Mouse (Mus musculus): ENCODE measurements around the gene Bmp4.

Gene Bmp4

DNA sequence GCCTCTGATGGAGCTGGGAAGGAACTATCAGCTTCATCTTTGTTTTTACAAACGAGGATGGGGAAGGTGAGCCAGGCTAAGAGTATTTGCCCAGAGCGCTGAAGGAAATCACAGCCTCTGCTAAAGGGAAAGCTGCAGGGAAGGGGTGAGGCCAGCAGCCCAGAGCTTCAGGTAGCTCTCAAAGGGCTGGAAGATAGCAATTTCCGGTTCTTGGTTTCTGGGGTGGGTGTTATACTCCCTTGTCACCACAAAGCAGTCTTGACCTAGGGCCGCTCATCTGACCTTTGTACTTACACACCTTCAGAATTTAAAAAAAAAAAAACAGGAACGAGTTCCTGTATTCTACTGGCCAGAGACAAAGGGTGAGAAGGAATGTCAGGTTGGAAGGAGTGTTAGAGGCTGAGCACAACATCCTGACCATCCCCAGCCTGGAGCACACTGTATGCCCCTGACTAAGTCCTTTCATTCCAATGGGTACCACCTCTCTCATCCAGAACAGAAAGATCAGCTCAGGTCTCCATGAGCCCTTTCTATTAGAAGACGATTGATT lies 1.2 kb upstream of the Bmp4 start:
- no peak for DNase-seq (ENCODE audit: low read depth, low spot score)
- Histone ChIP-seq H3K36me3 (ENCODE audit: control insufficient read depth, insufficient read depth, low read length, poor library complexity, severe bottlenecking) (no peaks in the 10 kb centered on the region), H3K27me3 (ENCODE audit: control insufficient read depth, insufficient read depth, low read length, poor library complexity, severe bottlenecking) (no peaks in the 10 kb centered on the region; the same call in 1 of the 2 replicates)

GRCm38 (mm10) chr14:46389438-46390248 lies 826 bp downstream of the Bmp4 start:
- H3K27me3 ChIP-seq (ENCODE audit: control insufficient read depth, insufficient read depth, low read length, poor library complexity, severe bottlenecking): no peaks in the 10 kb centered on the region; the same call in 1 of the 2 replicates
- no peaks in the 10 kb centered on the region for H3K36me3 ChIP-seq (ENCODE audit: control insufficient read depth, insufficient read depth, low read length, poor library complexity, severe bottlenecking)
- DNase-seq (ENCODE audit: low read depth, low spot score): no peak

DNA sequence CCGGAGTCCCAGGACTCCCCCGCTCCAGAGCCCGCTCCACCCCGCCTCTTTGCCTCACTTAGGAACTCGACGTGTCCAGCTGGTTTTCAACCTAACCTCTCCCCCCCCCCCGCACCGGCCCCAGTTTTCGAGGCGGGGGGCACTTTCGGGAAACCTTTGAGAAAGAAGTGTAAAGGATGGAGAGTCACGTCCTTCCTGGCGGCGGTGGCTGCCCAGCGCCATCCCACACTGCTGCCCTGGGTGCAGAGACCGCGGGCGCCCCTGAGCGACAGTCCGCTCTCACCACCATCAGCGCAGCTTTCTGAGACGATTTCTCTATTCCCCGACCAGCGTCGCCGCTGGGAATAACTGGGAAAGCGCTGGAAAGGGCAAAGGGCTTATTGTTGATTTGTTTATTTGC lies 1.8 kb downstream of the Bmp4 start:
- Histone ChIP-seq H3K27me3 (ENCODE audit: control insufficient read depth, insufficient read depth, low read length, poor library complexity, severe bottlenecking) (no peaks in the 10 kb centered on the region; the same call in 1 of the 2 replicates), H3K36me3 (ENCODE audit: control insufficient read depth, insufficient read depth, low read length, poor library complexity, severe bottlenecking) (no peaks in the 10 kb centered on the region)

DNA sequence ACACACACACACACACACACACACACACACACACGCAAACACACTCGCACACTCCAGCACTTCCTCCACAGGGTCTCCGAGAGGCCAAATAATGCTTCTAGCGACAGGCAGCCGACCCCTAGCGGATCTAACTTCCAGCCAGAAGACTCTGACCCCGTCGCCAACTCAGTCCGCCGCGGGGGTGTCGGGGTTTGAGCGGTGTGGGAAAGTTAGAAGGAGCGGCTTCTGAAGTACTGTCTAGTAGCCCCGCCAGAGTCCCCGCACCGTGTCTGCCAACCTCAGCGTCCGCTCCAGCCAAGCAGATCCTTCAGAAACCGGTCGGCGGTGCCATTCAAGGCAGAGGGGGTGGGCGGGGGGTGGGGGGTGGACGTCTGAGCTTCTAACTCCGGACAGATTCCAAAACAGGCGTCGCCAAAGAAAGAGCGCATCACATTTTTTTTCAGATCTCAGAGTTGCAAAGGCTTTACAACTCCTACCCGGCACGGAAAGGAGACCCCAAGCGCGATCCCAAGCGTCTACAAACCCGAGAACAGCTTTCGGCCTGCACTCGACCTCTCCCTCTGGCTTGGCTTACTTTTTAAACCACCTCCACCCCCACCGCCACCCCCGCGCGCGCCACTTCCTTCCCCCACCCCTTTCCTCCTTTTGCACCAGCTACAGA lies 2.5 kb downstream of the Bmp4 start:
- Histone ChIP-seq H3K27me3 (ENCODE audit: control insufficient read depth, insufficient read depth, low read length, poor library complexity, severe bottlenecking) (no peaks in the 10 kb centered on the region; the same call in 1 of the 2 replicates), H3K36me3 (ENCODE audit: control insufficient read depth, insufficient read depth, low read length, poor library complexity, severe bottlenecking) (no peaks in the 10 kb centered on the region)
- no peak for DNase-seq (ENCODE audit: low read depth, low spot score)

More for the DNA sequence above, 1.8 kb downstream of the Bmp4 start:
- DNase-seq (ENCODE audit: low read depth, low spot score): no peak

DNA sequence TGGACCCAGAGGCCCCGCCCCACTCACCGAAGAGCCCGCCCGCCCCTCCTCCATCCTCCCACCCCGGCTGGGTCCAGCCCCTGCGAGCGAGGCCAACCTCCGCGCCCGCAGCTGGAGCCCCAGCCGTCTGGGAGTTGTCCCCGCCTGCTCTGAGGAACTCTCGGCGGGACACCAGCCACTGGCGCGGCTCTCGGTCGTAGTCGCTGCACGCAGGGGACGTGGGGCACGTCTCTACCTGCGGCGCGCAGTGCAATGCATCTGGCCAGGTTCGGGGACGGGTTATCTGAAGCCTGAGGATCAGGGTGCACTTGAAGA lies 3.2 kb downstream of the Bmp4 start:
- Histone ChIP-seq H3K36me3 (ENCODE audit: control insufficient read depth, insufficient read depth, low read length, poor library complexity, severe bottlenecking) (no peaks in the 10 kb centered on the region), H3K27me3 (ENCODE audit: control insufficient read depth, insufficient read depth, low read length, poor library complexity, severe bottlenecking) (no peaks in the 10 kb centered on the region; the same call in 1 of the 2 replicates)
- DNase-seq (ENCODE audit: low read depth, low spot score): no peak

DNA sequence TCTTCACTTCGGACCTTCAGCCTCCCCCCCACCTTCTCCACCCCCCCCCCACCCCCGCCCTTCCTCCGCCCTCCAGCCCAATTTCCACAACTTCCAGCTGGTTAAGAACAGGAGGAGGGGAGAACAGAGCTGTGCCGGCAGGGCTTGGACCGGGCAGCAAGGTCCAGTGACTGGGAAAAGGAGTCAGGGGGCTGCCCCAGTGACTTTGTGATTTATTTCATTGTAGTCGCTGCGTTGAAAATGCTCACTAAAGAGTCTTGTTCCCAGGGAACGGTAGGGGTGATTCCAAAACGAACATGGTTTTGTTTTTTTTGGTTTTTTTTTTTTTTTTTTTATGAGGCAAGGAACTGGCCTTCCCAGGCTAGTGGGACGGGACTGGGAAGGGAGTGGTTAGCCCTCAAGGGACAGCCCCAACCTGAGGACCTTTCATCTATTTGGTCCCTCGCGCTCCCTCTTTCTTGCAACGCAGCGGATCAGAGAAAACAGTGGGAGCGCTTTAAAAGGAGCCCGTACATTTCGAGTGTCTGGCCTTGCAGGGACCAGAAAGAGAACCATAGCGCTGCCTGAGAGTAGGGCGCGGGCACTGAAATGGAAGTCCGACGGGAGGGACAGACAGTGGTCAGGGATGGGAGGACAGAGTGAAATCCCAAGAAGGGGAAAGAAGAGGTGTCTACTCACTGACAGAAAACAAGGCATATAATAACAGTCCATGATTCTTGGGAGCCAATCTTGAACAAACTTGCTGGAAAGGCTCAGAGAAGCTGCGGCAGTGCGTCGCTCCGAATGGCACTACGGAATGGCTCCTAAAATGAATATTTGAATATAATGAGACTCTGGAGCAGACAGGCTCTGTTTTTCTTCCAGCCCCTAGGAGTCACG lies 3.8 kb downstream of the Bmp4 start:
- no peaks in the 10 kb centered on the region for H3K36me3 ChIP-seq (ENCODE audit: control insufficient read depth, insufficient read depth, low read length, poor library complexity, severe bottlenecking)
- H3K27me3 ChIP-seq (ENCODE audit: control insufficient read depth, insufficient read depth, low read length, poor library complexity, severe bottlenecking): no peaks in the 10 kb centered on the region; the same call in 1 of the 2 replicates
- DNase-seq (ENCODE audit: low read depth, low spot score): no peak

GRCm38 (mm10) chr14:46385701-46386477 lies 4.6 kb downstream of the Bmp4 start:
- DNase-seq (ENCODE audit: low read depth, low spot score): no peak
- H3K27me3 ChIP-seq (ENCODE audit: control insufficient read depth, insufficient read depth, low read length, poor library complexity, severe bottlenecking): no peaks in the 10 kb centered on the region
- no peaks in the 10 kb centered on the region for H3K36me3 ChIP-seq (ENCODE audit: control insufficient read depth, insufficient read depth, low read length, poor library complexity, severe bottlenecking)

GRCm38 (mm10) chr14:46384946-46385691 lies 5.3 kb downstream of the Bmp4 start:
- no peaks in the 10 kb centered on the region for H3K27me3 ChIP-seq (ENCODE audit: control insufficient read depth, insufficient read depth, low read length, poor library complexity, severe bottlenecking)
- DNase-seq (ENCODE audit: low read depth, low spot score): no peak
- no peaks in the 10 kb centered on the region for H3K36me3 ChIP-seq (ENCODE audit: control insufficient read depth, insufficient read depth, low read length, poor library complexity, severe bottlenecking)

GRCm38 (mm10) chr14:46381457-46381856 lies 9.0 kb downstream of the Bmp4 start:
- DNase-seq (ENCODE audit: low read depth, low spot score): no peak
- Histone ChIP-seq H3K27me3 (ENCODE audit: control insufficient read depth, insufficient read depth, low read length, poor library complexity, severe bottlenecking) (no peaks in the 10 kb centered on the region), H3K36me3 (ENCODE audit: control insufficient read depth, insufficient read depth, low read length, poor library complexity, severe bottlenecking) (no peaks in the 10 kb centered on the region)

GRCm38 (mm10) chr14:46380286-46380721 lies 10.2 kb downstream of the Bmp4 start:
- Histone ChIP-seq H3K36me3 (ENCODE audit: control insufficient read depth, insufficient read depth, low read length, poor library complexity, severe bottlenecking) (no peaks in the 10 kb centered on the region), H3K27me3 (ENCODE audit: control insufficient read depth, insufficient read depth, low read length, poor library complexity, severe bottlenecking) (no peaks in the 10 kb centered on the region)
- no peak for DNase-seq (ENCODE audit: low read depth, low spot score)

DNA sequence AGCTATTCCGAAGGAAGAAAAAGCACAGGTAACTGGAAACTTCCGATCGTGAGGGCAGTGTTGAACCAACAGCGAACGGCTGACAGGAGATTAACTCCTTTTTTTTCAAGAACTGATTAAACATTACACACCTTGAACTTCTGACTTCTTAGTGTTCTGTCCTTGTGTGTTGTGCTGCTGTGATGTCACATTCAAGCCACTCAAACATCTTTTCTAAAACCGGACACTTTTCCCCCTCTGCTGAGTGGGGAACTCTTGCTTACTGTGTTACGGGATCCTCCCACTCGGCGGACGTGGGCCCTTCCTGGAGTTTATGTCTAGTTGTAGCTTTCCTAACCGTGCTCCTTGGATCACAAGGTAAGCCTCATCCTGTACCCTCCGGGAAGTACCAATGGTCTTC lies 11.2 kb downstream of the Bmp4 start, which contains the start of gene Gm15217:
Gene Gm15217 (plus strand): TSS at position 130 of the 400 bp plus-strand sequence.
- Histone ChIP-seq H3K36me3 (ENCODE audit: control insufficient read depth, insufficient read depth, low read length, poor library complexity, severe bottlenecking) (no peaks in the 10 kb centered on the region), H3K27me3 (ENCODE audit: control insufficient read depth, insufficient read depth, low read length, poor library complexity, severe bottlenecking) (no peaks in the 10 kb centered on the region)
- DNase-seq (ENCODE audit: low read depth, low spot score): no peak

DNA sequence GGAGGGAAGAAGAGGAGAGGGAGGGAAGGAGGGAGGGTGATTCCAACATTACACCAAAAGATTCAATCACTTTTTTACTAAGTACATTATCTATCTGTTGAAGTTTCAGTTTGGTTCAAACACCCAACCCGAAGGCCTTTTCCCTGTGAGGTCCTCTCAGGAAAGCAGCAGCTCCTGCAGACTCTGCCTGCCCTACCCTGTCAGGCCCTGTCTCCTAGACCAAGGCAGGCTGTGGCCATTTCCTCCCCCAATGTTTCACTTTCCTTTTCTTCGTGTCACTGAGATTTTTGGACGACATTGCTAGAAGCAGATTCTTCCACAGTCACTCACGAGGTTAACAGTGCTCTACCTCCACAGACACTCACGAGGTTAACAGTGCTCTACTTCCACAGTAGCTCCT lies 14.7 kb downstream of the Bmp4 start:
- Histone ChIP-seq H3K36me3 (ENCODE audit: control insufficient read depth, insufficient read depth, low read length, poor library complexity, severe bottlenecking) (no peaks in the 10 kb centered on the region), H3K27me3 (ENCODE audit: control insufficient read depth, insufficient read depth, low read length, poor library complexity, severe bottlenecking) (no peaks in the 10 kb centered on the region)

DNA sequence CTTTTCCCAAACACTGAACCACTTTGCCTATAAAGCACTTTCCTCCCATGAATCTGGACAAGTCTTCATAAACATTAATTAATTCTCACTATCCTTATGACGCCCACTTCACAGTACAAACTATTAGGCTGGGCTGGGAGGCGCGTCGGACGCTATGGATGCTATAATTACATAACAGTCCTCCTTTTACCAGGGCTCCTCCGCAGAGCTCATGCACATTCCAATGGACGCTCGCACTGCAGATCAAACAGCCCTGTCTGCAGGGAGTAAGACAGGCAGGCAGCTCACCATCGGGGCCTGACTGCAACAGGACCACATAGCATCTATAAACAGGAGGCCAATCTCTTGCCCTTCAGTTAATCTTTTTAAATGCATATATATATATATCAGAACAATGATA lies 18.0 kb downstream of the Bmp4 start:
- no peaks in the 10 kb centered on the region for H3K36me3 ChIP-seq (ENCODE audit: control insufficient read depth, insufficient read depth, low read length, poor library complexity, severe bottlenecking)
- H3K27me3 ChIP-seq (ENCODE audit: control insufficient read depth, insufficient read depth, low read length, poor library complexity, severe bottlenecking): no peaks in the 10 kb centered on the region; the same call in 1 of the 2 replicates
- DNase-seq (ENCODE audit: low read depth, low spot score): no peak

More for the DNA sequence above, 14.7 kb downstream of the Bmp4 start:
- DNase-seq (ENCODE audit: low read depth, low spot score): no peak

Measured in splenic B cell, adult 2 months (primary cell).